Mouse (Mus musculus): ENCODE measurements around the gene Filip1l.

DNA sequence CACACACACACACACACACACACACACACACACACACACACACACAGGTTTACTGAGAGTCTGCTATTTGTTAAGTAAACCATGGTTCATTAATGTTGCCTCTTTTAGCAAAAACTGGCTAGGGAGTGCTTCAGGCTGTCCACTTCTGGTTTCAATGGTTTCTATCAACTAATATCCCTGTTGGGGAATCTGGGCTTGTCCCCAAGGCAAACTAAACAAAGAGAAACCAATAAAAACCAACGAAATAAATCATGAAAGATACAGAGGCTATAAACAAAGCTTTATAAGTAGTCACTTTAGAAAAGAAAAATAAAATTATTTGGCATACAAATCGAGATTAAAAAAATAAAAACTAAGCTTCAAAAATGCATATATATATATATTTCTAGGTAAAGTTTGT lies 39.6 kb downstream of the Filip1l start:
- TF ChIP-seq CTCF (IDR thresholded peaks at IDR 0.05; ENCODE audit: borderline replicate concordance, control insufficient read depth, extremely low read depth, insufficient read depth, low read length, poor library complexity): no peak
- TF ChIP-seq POLR2A (IDR thresholded peaks at IDR 0.05; ENCODE audit: control insufficient read depth, extremely low read depth, insufficient read depth, low read length, poor library complexity): no peak
